Mouse (Mus musculus): Measurements from ENCODE around the gene Syngr1. TPM values are rescaled to one million over a fixed set of nuclear protein-coding genes. Genes with fewer than 3 reads are reported as not detected.

Gene Syngr1
- polyA plus RNA-seq, 1 experiment from 2014 or later: 44.5 TPM

DNA sequence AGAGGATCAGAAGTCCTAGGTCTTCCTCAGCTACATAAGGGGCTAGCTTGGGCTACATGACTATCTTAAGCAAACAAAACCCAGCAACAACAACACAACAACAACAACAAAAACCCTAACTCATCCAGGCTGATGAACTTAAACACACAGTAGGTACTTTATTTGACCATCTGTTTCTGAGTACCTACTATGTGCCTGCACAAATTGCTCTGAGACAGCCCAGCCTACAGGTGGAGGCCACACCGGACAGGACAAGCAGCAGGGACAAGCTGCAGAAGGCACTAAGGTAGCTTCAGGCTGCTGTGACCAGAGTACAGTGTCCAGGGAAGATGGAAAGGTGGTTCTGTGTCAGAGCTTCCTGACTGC is 17.9 kb upstream of the Syngr1 start:
- no peaks in the 10 kb centered on the region for H3K9me3 ChIP-seq
- no peak overlapping the region for H3K4me2 ChIP-seq (replicated peaks)

GRCm38 (mm10) chr15:80074663-80075373 is 16.3 kb upstream of the Syngr1 start:
- WGBS: 81% methylated on average over 6 of the region's 6 CpGs
- no peak for ATAC-seq (replicated peaks)
- Histone ChIP-seq H3K27me3 (no peaks in the 10 kb centered on the region), H3K27ac (replicated peaks) (no peak overlapping the region), H3K4me3 (no peak overlapping the region), H3K4me2 (replicated peaks) (no peak overlapping the region), H3K9me3 (no peaks in the 10 kb centered on the region), H3K36me3 (peaks cover 29% of the 10 kb centered on the region), H3K9ac (replicated peaks) (no peak overlapping the region), H3K4me1 (peaks cover 4% of the 10 kb centered on the region; the same call in 1 of the 2 replicates)

More for the DNA sequence above, 17.9 kb upstream of the Syngr1 start:
- 100% methylated on average over 1 of the region's 1 CpGs for WGBS
- no peak overlapping the region for H3K9ac ChIP-seq (replicated peaks)
- H3K27me3 ChIP-seq: no peaks in the 10 kb centered on the region
- H3K36me3 ChIP-seq: peaks cover 13% of the 10 kb centered on the region
- no peak overlapping the region for H3K27ac ChIP-seq (replicated peaks)
- H3K4me3 ChIP-seq: no peak overlapping the region
- no peak for ATAC-seq (replicated peaks)
- no peaks in the 10 kb centered on the region for H3K4me1 ChIP-seq

DNA sequence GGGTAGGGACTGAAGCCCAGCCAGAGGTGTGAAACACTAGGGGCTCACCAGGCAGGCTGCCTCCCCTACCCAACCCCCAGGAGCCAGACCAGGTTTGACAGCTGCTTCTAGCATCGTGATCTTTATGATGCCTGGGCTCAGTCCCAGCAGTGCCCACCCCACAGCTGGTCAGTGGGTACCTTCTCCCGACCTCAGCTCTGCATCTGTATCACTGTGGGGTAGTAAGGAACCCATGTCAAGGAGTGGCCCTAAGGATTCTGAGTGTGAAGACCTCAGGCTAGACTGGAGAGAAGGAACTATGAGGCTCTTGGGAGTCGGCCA is 15.8 kb upstream of the Syngr1 start:
- H3K9me3 ChIP-seq: no peaks in the 10 kb centered on the region
- H3K27me3 ChIP-seq: no peaks in the 10 kb centered on the region
- no peak for ATAC-seq (replicated peaks)
- no peak overlapping the region for H3K9ac ChIP-seq (replicated peaks)
- peaks cover 34% of the 10 kb centered on the region for H3K36me3 ChIP-seq
- no peak overlapping the region for H3K27ac ChIP-seq (replicated peaks)
- peaks cover 4% of the 10 kb centered on the region; the same call in 1 of the 2 replicates for H3K4me1 ChIP-seq
- no peak overlapping the region for H3K4me3 ChIP-seq
- 56% methylated on average over 3 of the region's 3 CpGs for WGBS
- no peak overlapping the region for H3K4me2 ChIP-seq (replicated peaks)

DNA sequence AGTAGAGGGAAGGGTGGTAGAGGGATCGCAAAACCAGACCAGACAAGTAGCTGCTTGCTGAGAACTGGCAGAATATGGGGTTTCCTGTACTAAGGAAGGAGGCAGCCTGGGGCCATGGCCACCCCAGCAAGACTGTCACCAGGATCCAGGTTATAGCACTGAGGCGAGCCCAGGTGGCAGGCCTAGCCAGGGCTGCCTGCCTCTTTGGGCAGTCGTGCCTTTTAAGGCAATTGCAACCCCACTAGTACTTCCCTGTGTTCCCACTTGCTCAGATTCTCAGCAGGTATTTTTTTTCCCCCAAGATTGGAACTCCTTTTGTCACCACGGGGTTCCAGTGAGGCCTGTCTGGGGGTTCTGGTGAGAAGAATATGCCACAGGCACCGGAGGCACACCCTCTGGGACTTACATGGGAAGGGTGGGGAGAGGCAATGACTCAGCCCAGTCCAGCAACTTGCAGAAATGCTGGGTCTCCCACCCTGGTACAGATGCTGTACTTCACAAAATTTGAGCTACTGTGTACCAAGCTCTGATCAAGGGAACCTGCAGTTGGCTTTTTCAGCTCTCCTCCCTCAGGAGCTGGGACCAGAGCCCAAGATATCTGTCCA is 15.3 kb upstream of the Syngr1 start:
- Histone ChIP-seq H3K4me2 (replicated peaks) (no peak overlapping the region), H3K9me3 (no peaks in the 10 kb centered on the region), H3K36me3 (peaks cover 39% of the 10 kb centered on the region), H3K4me1 (peaks cover 8% of the 10 kb centered on the region), H3K27me3 (no peaks in the 10 kb centered on the region), H3K27ac (replicated peaks) (peak overlapping the region; percentile 8; the same call in 1 of the 2 replicates), H3K4me3 (no peak overlapping the region), H3K9ac (replicated peaks) (no peak overlapping the region)
- WGBS: 40% methylated on average over 5 of the region's 5 CpGs
- ATAC-seq (replicated peaks): no peak

DNA sequence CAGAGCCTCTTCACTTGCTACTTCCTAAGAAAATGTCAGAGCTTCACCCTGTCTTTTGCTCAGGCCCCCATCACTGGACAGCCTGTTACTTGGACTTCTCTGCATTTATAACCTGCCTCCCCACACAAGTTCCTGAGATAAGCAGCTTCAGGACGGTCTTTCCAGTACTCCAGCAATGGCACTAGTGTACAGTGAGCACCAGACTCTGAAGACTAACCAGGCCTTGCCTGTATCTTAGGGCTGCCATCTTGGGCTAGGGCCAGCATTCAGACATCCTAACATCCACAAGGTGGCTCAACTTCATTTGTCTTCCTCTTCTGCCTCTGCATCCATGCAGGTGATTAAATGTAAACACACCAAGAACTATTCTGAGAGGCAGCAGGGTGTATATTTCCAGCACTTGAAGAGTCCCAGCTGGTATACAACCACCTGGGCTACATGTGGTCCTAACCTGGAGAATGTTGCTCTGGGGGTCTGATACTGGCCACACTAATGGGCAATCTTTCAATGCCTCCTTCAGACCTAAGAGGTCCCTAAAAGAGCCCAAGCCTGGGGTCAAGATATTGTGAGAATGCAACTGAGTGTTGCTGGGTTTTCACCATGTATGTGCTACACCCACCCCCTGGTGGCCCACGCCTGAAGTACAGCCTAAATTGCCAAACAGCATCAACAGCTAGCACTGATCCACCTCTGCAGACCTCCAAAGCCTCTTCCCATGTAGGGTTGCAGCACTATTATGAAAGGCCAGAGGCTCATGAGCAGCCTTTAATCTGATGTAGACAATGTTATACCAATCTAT is 14.6 kb upstream of the Syngr1 start:
- 4% methylated on average over 2 of the region's 2 CpGs for WGBS
- Histone ChIP-seq H3K9ac (replicated peaks) (no peak overlapping the region), H3K36me3 (peaks cover 45% of the 10 kb centered on the region), H3K27ac (replicated peaks) (0 out of 2 replicates have a peak overlapping the region, but pooled peaks have one; percentile 8), H3K27me3 (no peaks in the 10 kb centered on the region), H3K4me3 (no peak overlapping the region), H3K4me1 (peaks cover 15% of the 10 kb centered on the region), H3K4me2 (replicated peaks) (no peak overlapping the region), H3K9me3 (no peaks in the 10 kb centered on the region)
- ATAC-seq (replicated peaks): 0 out of 2 replicates have a peak, but pooled peaks have one; percentile 35

DNA sequence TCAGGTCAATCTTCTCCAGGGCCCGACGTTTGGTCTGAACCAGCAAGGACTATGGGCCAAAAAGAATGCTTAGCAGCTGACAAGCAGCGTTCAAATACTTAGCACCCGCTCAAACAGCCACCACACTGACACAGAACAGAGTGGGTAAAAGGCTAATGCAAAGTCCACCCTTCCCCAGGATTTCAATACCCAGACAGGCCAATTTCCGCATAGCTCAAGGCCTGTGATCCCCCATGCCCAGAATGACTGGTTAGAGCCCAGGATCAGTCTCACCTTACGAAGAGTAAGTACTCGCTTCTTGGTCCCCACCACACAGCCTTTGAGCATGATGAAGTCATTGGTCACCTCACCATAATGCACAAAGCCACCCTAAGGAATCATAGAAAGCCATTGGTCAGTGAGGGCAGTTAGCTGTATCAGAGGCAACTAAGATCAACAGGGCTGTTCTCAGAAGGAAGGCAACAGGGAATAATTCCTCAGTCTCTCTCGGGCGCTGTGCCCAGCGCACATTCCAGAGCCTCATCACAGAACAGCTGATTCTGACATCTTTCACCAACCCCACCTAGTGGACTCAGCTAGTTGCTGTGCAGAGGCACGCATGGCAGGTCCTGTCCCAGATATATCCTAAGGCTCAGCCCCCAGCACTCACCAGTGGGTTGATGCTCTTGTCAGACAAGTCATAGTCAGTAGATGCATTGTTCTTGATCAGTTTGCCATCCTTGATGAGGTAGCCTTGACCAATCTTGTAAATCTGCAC is 12.9 kb upstream of the Syngr1 start:
- no peak for ATAC-seq (replicated peaks)

DNA sequence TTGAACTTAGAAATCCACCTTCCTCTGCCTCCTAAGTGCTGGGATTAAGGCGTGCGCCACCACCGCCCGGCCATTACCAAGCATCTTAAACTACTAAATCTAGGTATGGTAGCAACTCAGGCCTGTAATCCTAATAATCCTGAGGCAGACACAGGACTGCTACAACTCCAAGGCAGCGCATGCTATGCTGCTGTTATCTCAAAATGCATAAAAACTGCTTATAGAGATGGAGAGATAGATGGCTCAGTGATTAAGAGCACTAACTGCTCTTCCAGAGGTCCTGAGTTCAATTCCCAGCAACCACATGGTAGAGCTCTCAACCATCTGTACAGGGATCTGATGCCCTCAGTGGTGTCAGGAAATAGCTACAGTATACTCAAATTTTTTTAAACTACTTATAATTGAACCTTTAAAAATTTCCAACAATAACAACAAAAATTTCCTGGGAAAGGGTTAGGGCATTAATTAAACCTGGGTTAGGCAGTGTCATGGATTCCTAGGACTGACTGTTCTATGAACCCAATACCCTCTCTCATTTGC is 11.9 kb upstream of the Syngr1 start:
- no peak for ATAC-seq (replicated peaks)
- peaks cover 48% of the 10 kb centered on the region for H3K36me3 ChIP-seq
- WGBS: 88% methylated on average over 5 of the region's 5 CpGs

More for the DNA sequence above, 12.9 kb upstream of the Syngr1 start:
- H3K4me2 ChIP-seq (replicated peaks): no peak overlapping the region
- H3K36me3 ChIP-seq: peaks cover 48% of the 10 kb centered on the region
- no peaks in the 10 kb centered on the region for H3K27me3 ChIP-seq
- WGBS: 73% methylated on average over 11 of the region's 11 CpGs
- H3K9ac ChIP-seq (replicated peaks): no peak overlapping the region
- H3K4me1 ChIP-seq: peaks cover 27% of the 10 kb centered on the region
- H3K9me3 ChIP-seq: no peaks in the 10 kb centered on the region
- H3K4me3 ChIP-seq: no peak overlapping the region
- no peak overlapping the region for H3K27ac ChIP-seq (replicated peaks)

DNA sequence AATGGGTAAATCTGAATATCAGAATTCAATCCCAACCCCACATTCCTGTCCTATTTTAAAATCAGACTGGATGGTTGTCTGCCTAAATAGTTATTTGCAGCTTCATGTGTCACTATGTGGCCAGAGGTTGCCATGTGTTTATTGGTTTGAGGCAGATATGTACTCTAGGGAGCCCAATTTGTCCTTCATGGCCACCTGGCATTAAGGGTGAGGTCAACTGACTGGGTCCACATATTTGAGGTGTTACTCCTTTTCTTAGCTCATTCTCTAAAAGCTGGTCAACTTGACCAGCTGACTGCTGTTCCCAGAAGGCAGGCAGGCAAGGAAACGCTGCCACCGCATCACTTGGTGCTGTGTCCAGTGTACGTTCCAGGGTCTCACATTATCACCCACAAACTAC is 11.2 kb upstream of the Syngr1 start:
- Histone ChIP-seq H3K4me3 (no peak overlapping the region), H3K27me3 (no peaks in the 10 kb centered on the region), H3K4me2 (replicated peaks) (no peak overlapping the region), H3K4me1 (peaks cover 27% of the 10 kb centered on the region), H3K9ac (replicated peaks) (no peak overlapping the region), H3K27ac (replicated peaks) (no peak overlapping the region), H3K36me3 (peaks cover 48% of the 10 kb centered on the region), H3K9me3 (no peaks in the 10 kb centered on the region)
- ATAC-seq (replicated peaks): no peak
- WGBS: 83% methylated on average over 3 of the region's 3 CpGs

More for the DNA sequence above, 11.9 kb upstream of the Syngr1 start:
- H3K4me3 ChIP-seq: no peak overlapping the region
- no peaks in the 10 kb centered on the region for H3K9me3 ChIP-seq
- no peak overlapping the region for H3K9ac ChIP-seq (replicated peaks)
- H3K4me2 ChIP-seq (replicated peaks): no peak overlapping the region
- no peak overlapping the region for H3K27ac ChIP-seq (replicated peaks)
- no peaks in the 10 kb centered on the region for H3K27me3 ChIP-seq
- peaks cover 27% of the 10 kb centered on the region for H3K4me1 ChIP-seq

- H3K27me3 ChIP-seq: no peaks in the 10 kb centered on the region
- peaks cover 48% of the 10 kb centered on the region for H3K36me3 ChIP-seq
- H3K9ac ChIP-seq (replicated peaks): peak overlapping the region; percentile 95
- 0 out of 2 replicates have a peak overlapping the region, but pooled peaks have one; percentile 1 for H3K27ac ChIP-seq (replicated peaks)
- peak overlapping the region; percentile 81 for H3K4me2 ChIP-seq (replicated peaks)
- no peak for ATAC-seq (replicated peaks)
- H3K4me1 ChIP-seq: peaks cover 27% of the 10 kb centered on the region
- peak overlapping the region; percentile 91 for H3K4me3 ChIP-seq
- 58% methylated on average over 9 of the region's 9 CpGs for WGBS
- no peaks in the 10 kb centered on the region for H3K9me3 ChIP-seq
These were observed 10.2 kb upstream of the Syngr1 start for GRCm38 (mm10) chr15:80080711-80081615.

DNA sequence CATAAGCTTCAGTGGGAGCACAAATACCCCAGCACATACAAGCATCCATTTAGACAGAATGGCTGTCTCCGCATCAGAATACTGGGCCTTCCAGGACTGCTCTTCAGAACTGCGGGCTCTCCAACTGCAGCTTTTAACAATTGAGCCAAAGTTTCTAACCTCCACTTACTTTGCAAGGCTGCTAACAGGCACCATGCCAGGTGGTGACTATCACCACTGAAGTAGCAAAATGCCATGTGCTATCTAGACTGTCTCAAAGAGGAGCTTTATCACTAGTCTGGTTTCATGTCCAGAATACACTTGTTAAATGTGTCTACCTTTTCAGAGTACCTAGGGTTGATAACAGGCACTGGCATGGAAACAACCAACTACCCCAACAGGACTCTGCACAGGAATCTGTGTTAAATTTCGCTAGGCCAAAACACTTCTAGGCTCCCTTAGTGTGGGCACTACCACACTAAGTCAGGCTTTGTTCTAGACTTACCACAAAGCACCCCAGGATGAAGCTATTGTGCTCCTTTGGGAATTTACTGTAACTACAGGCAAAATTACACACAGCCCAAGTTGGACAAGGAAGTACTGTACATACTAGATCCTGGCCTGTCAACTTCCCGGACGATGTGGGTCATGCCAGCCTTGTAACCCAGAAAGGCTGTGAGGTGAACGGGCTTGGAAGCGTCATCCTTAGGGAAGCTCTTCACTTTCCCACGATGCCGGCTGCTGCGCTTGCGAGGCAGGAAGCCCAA is 9.2 kb upstream of the Syngr1 start:
- no peaks in the 10 kb centered on the region for H3K9me3 ChIP-seq
- H3K4me3 ChIP-seq: peak overlapping the region; percentile 91
- peaks cover 27% of the 10 kb centered on the region for H3K4me1 ChIP-seq
- H3K9ac ChIP-seq (replicated peaks): peak overlapping the region; percentile 95
- 5% methylated on average over 11 of the region's 11 CpGs for WGBS
- H3K27me3 ChIP-seq: no peaks in the 10 kb centered on the region
- H3K27ac ChIP-seq (replicated peaks): 0 out of 2 replicates have a peak overlapping the region, but pooled peaks have one; percentile 99
- H3K36me3 ChIP-seq: peaks cover 47% of the 10 kb centered on the region
- ATAC-seq (replicated peaks): no peak
- H3K4me2 ChIP-seq (replicated peaks): peak overlapping the region; percentile 81
